Mouse (Mus musculus) left cerebral cortex, postnatal 36 days (tissue): ENCODE measurements around the gene Tagap1. TPM values are rescaled to one million over a fixed set of nuclear protein-coding genes. Genes with fewer than 3 reads are reported as not detected.
"Not testable (repeated sequence)": the region's sequence is repeated elsewhere in the genome, so short reads cannot be mapped to it uniquely, and the experiment has no call there.

Source experiments
- DNase-seq, 2 experiments: peaks; one replicate each; pipeline ENCODE4 v3.0.0; 2021 to 2022; ENCODE audit warnings: low spot score in 2 of 2, mixed read lengths in 1 of 2
- intact Hi-C: fragments of 180-260 bp; cut with DNase I; formaldehyde crosslinking; loops from one replicate; pipeline ENCODE4 v1.15.1; 2025
- total RNA-seq, 2 experiments: library from RNA; stranded (reverse); gene quantifications; 2 replicates each; pipeline ENCODE4 v1.2.3; 2021

The Tagap1 gene
- total RNA-seq = 10 to 100 TPM; 26.0 to 26.7 TPM

DNA sequence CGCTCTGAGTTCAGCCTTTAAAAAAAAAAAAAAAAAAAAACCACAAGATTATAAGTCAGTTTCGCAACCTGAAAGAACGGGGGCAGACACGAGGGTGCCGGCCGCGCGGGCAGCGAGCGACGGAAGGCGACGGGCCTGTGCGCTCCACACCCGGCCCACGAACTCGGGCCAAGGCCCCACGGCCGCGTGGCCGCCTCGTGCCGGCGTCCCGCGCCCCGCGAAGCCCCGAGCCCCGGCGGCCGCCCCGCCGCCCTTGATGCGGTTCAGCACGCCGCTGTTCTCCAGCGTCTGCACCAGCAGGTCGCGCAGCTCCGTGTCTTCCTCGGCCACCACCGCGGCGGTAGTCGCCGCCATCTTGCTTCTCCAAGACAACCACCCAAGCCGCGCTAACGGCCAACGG, at the start of gene Tagap1:
Gene Tagap1 (minus strand): TSS at position 381 of the 400 bp plus-strand sequence.
- DNase-seq = peak; percentile 67 to 71
- intact Hi-C loops = not testable (repeated sequence)

- intact Hi-C loops = not testable (repeated sequence)
These were observed 48.9 kb upstream of the Tagap1 start for GRCm38 (mm10) chr17:7009901-7010300.

DNA sequence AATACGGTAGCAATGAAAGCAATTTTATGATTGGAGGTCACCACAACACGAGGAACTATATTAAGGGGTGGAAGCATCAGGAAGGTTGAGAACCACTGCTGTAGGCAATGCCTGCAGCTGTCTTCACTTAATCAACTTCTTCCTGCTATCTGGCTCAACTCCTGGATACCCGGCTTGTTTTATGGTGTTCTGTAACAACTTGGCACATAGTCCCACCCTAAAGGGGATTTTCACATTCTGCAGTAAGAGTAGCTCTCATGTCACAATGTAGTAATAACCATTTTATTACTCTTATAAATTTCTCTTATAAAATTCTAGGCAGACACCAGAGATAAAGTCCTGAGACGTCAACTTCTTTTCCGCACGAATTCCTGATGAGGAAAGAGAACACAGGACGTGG, 48.5 kb upstream of the Tagap1 start:
- intact Hi-C loops, DNase-seq: not testable (repeated sequence)

More at GRCm38 (mm10) chr17:7009901-7010300, 48.9 kb upstream of the Tagap1 start:
- DNase-seq = not testable (repeated sequence)

DNA sequence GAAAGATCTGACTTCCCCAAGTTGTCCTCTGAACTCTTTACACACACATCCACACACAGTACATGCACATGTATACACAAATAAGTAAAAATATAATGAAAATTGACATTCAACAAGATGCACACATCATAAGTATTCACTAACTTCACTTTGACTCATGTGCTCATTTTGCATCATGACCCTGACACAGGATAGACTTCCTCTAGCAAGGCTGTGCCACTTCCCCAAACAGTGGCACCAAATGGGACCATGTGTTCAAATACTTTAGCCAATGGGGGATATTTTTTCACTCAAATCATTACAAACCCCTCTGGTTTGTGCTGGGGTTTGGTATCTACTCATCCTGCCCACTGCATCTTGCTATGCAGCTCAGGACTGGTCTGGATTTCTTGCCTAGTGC, 47.9 kb upstream of the Tagap1 start:
- DNase-seq, intact Hi-C loops: not testable (repeated sequence)

DNA sequence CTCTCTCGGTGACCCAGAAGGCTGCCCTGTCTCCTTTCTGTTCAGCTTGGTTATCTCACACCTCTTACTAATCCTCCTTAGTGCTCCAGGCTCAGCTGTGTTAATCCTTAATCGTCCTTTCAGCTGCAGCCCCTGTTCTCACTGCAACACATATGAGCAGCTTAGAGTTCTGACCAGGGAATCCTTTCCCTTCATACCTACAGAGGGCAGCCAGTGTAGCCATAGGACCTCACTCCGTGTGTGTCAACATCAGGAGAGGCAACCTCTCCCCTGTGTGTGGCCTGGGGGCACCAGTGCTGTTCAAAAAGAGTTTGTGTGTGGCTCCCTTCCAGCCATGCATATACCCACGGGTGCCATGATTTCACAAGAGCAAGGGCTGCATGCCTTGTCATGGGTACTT, 44.7 kb upstream of the Tagap1 start:
- DNase-seq, intact Hi-C loops: not testable (repeated sequence)

GRCm38 (mm10) chr17:7003392-7003791, 42.4 kb upstream of the Tagap1 start:
- DNase-seq, intact Hi-C loops: not testable (repeated sequence)

DNA sequence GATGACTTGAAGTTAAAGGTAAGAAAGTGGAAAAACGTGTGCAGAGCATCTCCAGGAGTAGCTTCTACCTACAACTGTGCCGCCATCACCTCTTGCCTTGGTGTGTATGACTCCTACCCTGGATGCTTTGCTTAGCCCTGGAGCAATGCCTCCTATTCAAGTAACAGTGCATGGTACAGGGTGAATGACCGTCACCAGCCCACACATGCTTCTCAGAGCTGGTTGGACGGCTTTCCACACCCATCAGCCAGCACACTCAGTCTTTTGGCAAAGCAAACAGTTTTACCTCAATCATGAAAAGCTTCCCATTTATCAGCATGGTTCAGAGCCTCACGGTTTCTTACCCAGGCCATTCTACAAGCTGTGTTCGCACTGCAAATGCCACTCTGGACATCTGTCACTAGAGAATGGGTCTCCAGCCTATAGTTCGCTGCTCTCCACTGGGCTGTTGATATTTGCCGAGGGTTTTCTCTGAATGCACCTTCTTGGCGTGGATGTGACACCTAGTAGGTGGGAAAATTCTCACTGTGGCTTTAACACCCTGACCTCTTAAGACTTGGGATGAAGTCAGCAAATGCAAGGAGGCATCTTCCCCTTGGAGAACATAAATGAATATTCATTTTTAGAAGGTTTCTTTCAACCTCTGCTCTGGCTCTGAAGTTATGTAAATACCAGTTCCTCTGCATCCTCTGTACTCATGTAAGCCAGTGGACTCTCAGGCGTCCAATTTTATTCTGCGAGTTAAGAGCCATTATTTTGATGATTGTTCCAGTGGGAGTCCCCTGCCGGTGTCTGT, 41.0 kb upstream of the Tagap1 start:
- DNase-seq, intact Hi-C loops: not testable (repeated sequence)

DNA sequence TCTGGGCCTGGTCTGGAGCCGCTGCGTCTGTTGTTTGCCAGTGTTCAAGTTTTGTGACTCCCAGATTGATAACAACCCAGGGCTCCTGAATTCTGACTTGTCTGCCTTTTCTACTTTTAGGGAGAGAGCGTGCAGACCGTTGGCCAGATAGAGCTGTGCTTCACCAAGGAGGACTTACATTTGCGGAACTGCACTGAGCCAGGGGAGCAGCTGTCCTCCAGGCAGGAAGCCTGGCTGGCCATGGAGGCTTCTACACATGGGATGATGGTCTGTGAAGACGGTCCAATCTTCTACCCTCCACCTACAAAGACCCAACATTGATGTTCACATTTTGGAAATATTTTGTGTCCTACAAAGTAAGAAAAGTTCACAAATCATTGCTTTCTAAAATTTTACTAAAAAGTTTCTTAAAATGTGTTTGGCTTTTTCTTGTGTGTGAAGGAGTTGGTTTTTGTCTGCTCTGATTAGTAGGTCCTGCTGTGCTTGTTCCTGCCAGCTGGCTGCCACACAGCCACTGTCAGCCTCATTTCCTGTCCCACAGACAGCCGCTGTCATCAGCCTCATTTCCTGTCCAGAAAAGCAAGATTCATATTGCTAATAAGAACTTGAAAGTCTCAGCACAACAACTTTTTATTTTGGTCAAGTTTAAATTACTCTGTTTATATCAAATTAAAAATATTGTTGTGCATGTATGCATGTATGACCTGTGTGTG, 37.0 kb upstream of the Tagap1 start:
- DNase-seq, intact Hi-C loops: not testable (repeated sequence)

DNA sequence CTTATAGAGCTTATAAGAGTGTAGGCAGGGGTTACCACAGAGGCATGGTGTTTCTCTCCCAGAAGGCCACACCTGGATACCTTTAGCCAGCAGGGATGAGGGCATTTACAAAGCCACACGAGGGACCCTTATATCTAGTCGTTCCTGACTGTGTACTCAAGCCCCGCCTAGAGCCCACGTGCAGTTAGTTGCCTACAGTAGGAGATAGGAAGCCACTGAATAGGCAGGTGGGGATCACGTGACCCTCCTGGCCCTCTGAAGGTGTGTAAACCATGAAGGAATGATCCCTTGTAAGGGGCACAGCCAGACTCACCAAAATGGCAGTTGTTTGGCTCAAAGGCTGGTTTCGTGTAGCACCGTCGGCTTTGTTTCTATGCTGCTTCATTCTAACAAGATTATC, 35.9 kb upstream of the Tagap1 start:
- intact Hi-C loops, DNase-seq: not testable (repeated sequence)

DNA sequence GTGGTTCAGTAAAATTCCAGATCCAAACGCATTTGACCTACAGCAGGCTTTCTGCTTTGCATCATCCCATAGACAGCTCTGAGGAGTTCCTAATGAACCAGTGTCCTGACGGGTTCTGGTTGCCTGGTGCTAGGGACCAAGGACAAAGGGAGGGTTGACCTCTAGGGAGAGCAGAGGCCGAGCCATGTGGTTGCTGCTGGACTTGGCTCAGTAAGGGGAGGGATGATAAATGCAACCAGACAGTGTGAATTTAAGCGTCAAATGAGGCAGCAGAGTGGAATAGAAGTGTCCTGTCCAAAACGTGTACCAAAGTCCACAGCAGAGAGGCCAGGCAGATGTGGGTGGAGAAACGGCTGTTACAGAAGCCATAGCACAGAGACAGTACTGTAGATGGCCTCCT, 34.5 kb upstream of the Tagap1 start:
- intact Hi-C loops, DNase-seq: not testable (repeated sequence)

DNA sequence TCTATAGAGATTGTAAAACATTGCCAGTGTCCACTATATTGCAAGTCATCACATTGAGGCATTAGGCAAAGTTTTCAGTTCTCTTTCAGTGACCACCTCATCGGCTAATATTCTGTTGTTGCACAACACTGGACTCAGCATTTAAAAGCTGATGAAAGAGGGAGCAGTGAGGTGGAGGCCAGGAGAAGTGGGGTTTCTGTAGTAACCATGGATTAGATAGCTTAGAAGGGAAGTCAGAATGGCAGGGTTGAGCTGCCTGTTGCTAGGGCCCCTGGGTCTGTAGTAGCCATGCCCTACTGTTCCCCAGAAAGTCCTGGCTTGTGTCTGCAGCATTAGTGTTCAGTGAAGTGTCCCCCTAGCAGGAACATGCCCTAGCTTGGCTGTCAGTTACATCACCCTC, 25.2 kb upstream of the Tagap1 start:
- intact Hi-C loops, DNase-seq: not testable (repeated sequence)

- intact Hi-C loops, DNase-seq: not testable (repeated sequence)
These were observed 19.2 kb upstream of the Tagap1 start for GRCm38 (mm10) chr17:6980144-6980543.

GRCm38 (mm10) chr17:6979380-6979779, 18.4 kb upstream of the Tagap1 start:
- DNase-seq, intact Hi-C loops: not testable (repeated sequence)

- peak; percentile 53 to 67 for DNase-seq
- intact Hi-C loops = not testable (repeated sequence)
These were observed 17.6 kb upstream of the Tagap1 start, which contains the start of gene Gm49721 for GRCm38 (mm10) chr17:6978287-6979248. Gene Gm49721, plus strand, starts transcription at chr17:6978904.

GRCm38 (mm10) chr17:6974985-6975384, 14.0 kb upstream of the Tagap1 start:
- intact Hi-C loops, DNase-seq: not testable (repeated sequence)

DNA sequence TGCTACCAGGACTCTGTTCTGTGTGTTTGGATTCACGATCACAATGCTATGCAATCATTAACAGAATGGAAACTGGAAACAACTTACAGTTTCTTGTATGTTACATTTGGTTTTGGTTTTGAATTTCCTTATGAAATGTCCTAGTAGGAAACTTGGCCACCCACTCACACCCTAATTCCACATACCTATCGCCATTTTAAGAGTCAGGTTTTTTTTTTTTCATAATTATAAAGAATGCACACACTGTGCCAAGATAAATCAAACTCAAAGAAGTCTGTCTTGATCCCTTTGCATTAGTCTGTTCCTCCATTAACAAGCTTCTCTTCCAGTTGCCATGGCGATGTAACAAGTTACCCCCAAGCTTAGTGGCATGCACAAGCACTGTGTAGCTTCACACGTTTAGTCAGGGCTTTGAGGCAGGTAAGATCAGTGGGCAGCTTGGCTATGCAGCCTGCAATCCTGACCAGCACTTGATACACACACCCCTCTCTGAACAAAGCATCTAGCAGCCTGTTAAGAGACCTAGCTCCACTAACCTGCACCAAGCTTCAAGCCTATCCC, 12.0 kb upstream of the Tagap1 start:
- DNase-seq, intact Hi-C loops: not testable (repeated sequence)

DNA sequence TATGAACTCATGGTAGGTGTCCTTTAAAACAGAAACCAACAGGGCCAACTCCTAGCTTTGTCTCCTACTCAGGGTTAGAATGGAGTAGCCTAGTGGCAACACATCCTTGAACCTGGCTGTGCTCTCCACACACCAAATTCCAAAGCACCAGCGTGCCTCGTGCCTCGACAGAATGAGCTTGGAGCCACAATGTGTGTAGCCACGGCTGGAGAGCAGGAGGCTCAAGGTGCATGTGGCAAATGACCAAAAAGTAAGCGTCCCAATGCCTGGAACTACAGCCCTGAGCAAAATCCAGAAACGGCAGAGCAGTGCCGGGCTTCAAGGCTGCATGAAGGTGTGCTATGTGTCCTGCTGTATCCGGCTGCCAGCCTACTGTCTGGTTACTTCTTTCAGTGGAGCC, 10.3 kb upstream of the Tagap1 start:
- intact Hi-C loops, DNase-seq: not testable (repeated sequence)

- intact Hi-C loops, DNase-seq: not testable (repeated sequence)
These were observed 9.4 kb upstream of the Tagap1 start, which contains the start of gene Rnaset2b for GRCm38 (mm10) chr17:6970334-6970733. Gene Rnaset2b, plus strand, starts transcription at chr17:6970634.

DNA sequence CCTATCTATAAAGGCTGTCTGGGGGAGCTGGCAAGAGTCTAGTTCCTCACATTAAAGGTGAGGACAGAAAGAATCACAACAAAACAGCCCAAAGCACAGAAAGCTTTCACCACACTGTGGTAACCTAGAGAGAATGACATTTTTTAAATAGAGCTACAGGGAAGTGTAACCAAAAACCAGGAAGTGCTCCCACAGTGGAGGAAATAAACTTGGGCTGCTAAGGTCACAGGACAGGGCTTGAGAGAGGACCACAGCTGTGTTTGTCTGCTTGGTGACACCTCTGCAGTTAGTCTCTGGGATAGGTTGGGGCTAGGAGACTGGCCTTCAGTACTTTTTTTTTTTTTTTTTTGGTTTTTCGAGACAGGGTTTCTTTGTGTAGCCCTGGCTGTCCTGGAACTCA, 6.7 kb upstream of the Tagap1 start:
- intact Hi-C loops, DNase-seq: not testable (repeated sequence)
